Mouse (Mus musculus) MEL (cell line): ENCODE measurements around the gene Cyb5b.

Experiments used
- CHD2 ChIP-seq: IDR thresholded peaks from 2 replicates; pipeline ENCODE4 v1.6.1; 2011; ENCODE audit warnings: low read length, improper control_type of control experiment
- CTCF ChIP-seq, 3 experiments: IDR thresholded peaks in 2 of 3; conservative IDR thresholded peaks in 1 of 3; 2 replicates each; pipeline ENCODE4 v1.5.1; 2011 to 2012; ENCODE audit warnings: low read length in 3 of 3, low read depth in 2 of 3, mild to moderate bottlenecking in 2 of 3, improper control_type of control experiment in 1 of 3, inconsistent platforms in 1 of 3, mixed read lengths in 1 of 3, moderate library complexity in 1 of 3; ENCODE audit not compliant: control insufficient read depth in 1 of 3, insufficient read depth in 1 of 3, poor library complexity in 1 of 3, severe bottlenecking in 1 of 3
- EP300 ChIP-seq, 2 experiments: IDR thresholded peaks; 2 replicates each; pipeline ENCODE4 v1.6.1; 2011; ENCODE audit warnings: improper control_type of control experiment in 2 of 2, low read length in 2 of 2, low read depth in 1 of 2, mild to moderate bottlenecking in 1 of 2
- GATA1 ChIP-seq: IDR thresholded peaks from 2 replicates; pipeline ENCODE4 v1.6.1; 2011; ENCODE audit warnings: low read depth, low read length, improper control_type of control experiment
- MAFK ChIP-seq: IDR thresholded peaks from 2 replicates; pipeline ENCODE4 v1.6.1; 2011; ENCODE audit warnings: low read depth, mild to moderate bottlenecking, low read length, improper control_type of control experiment, borderline replicate concordance
- NELFE ChIP-seq: IDR thresholded peaks from 2 replicates; pipeline ENCODE4 v1.6.1; 2011; ENCODE audit warnings: low read depth, low read length, improper control_type of control experiment
- POLR2A ChIP-seq, 2 experiments: IDR thresholded peaks; 2 replicates each; pipeline ENCODE4 v1.6.1; 2011 to 2012; ENCODE audit warnings: low read length in 2 of 2, mild to moderate bottlenecking in 2 of 2, control low read depth in 1 of 2, improper control_type of control experiment in 1 of 2, low read depth in 1 of 2, moderate library complexity in 1 of 2; ENCODE audit not compliant: control insufficient read depth in 1 of 2, insufficient read depth in 1 of 2, poor library complexity in 1 of 2
- POLR2AphosphoS2 ChIP-seq: IDR thresholded peaks from 2 replicates; pipeline ENCODE4 v1.6.1; 2011; ENCODE audit warnings: low read length, improper control_type of control experiment
- RAD21 ChIP-seq: IDR thresholded peaks from 2 replicates; pipeline ENCODE4 v1.6.1; 2011; ENCODE audit warnings: mild to moderate bottlenecking, low read depth, low read length, improper control_type of control experiment
- USF1 ChIP-seq: IDR thresholded peaks from 2 replicates; pipeline ENCODE4 v1.6.1; 2014; ENCODE audit warnings: low read depth, mild to moderate bottlenecking, inconsistent platforms, low read length, improper control_type of control experiment, moderate library complexity
- ZKSCAN1 ChIP-seq: IDR thresholded peaks from 2 replicates; pipeline ENCODE4 v1.6.1; 2012; ENCODE audit warnings: low read depth, mild to moderate bottlenecking, inconsistent platforms, low read length, improper control_type of control experiment, moderate library complexity
- ZMIZ1 ChIP-seq: IDR thresholded peaks from 2 replicates; pipeline ENCODE4 v1.6.1; 2012; ENCODE audit warnings: low read depth, mild to moderate bottlenecking, inconsistent platforms, low read length, improper control_type of control experiment, moderate library complexity

DNA sequence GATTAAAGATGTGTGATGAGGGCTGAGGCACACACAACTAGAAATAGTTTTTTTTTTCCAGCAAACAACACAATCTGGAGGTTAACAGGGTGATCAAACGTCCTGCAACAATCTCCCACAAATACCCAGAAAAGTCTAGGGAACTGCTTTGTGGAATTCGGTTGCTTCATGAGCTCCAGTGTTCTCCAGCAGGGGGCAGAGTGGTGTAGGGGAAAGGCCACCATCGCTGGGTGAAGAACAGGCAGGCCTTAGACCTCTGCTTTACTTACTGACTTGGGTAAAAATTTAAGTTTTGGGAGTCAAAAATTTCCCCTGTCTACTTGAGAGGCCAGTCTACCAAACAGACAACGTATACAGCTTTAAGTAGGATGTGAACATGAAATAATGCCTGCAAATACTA is 45.9 kb upstream of the Cyb5b start:
- TF ChIP-seq POLR2AphosphoS2 (no peak), POLR2A (IDR thresholded peaks at IDR 0.05; ENCODE audit: control insufficient read depth in 1 of 2, insufficient read depth in 1 of 2, low read depth in 1 of 2, low read length in 2 of 2, poor library complexity in 1 of 2) (no peak), NELFE (no peak), EP300 (IDR thresholded peaks at IDR 0.05; ENCODE audit: low read depth in 1 of 2, low read length in 2 of 2) (no peak), MAFK (no peak), GATA1 (no peak), USF1 (no peak), ZMIZ1 (no peak), RAD21 (peak; percentile 91), CHD2 (no peak), ZKSCAN1 (no peak), CTCF (IDR thresholded peaks at IDR 0.05 in 2 of 3, conservative IDR thresholded peaks at IDR 0.05 in 1 of 3; ENCODE audit: control insufficient read depth in 1 of 3, insufficient read depth in 1 of 3, low read depth in 2 of 3, low read length in 3 of 3, poor library complexity in 1 of 3, severe bottlenecking in 1 of 3) (peak; percentile 87 to 94 (median 92))
